Mouse (Mus musculus): ENCODE results near the gene Ttc32.

- TF ChIP-seq CTCF (IDR thresholded peaks at IDR 0.05) (no peak), POLR2A (IDR thresholded peaks at IDR 0.05; ENCODE audit: insufficient read depth, low read depth, low read length) (no peak)
Measured at GRCm38 (mm10) chr12:9044666-9045065, 14.9 kb downstream of the Ttc32 start.

Measured in heart, adult 2 months (tissue).